ENCODE assay signal across 21 mouse cellular contexts in the genomic region with DNA sequence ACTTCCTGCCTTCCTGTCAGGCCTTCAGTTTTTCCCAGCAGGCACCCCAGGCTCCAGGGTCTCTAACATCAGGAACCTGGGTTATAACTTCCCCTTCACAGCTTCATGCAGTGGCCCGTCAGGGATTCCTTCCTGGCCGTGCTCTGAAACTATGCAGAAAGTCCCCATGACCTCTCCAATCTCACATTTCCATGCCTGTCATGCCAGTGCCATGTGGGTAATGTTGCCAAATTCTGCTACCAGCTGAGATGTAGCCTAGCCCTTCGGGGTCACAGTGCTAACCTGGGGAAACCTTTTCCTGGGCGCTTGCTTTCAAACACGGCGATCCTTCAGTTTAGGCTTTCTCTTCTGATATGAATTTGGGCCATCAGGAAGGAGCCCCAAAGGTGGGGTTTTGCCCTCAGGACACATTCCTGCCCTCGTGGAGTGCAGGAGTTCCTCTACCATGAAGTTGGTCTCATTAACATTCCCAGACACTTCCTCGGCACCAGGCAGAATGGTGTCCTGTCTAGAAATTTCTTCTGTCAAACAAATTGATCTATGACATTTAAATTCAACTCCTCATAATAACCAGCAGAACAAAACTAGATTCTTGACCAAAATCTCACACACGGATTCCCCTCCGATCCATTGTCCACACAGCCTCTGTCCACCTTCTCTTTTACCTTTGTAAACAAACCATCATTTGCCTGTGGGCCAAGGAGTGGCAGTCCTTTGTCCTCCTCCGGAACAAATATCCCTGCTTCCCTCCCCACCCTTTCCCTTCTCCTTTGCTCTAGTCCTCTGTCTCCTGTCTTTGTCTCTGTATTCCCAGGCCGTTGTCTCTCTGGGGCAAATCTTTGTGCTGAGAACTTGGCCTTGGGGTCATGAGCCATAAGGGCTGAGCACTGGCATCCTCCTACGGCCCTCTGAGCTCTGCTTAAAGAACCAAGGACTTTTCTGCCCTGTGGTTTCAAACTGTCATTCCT. TPM values are rescaled to one million over a fixed set of nuclear protein-coding genes. Genes with fewer than 3 reads are reported as not detected.
DNase-seq lines count a peak whose midpoint lies in the region; ATAC-seq lines count a peak whose summit lies in the region.
"Had no signal": no experiment of that assay in that cellular context is flagged by ENCODE, and none has a peak within 500 bp of the region (broad histone marks: within the 10 kb centered on the region; RNA-seq: fewer than 3 reads in every experiment).

No protein-coding gene starts in this region.

- H3K4me1 ChIP-seq in forebrain, embryonic 16.5 days (replicated peaks; ENCODE audit: control insufficient read depth, insufficient read depth, low read length): no peaks in the 10 kb centered on the region
- H3K4me1 ChIP-seq: forebrain, embryonic 12.5 days; neural tube, embryonic 12.5 days had no signal

- H3K9me3 ChIP-seq in forebrain, embryonic 16.5 days (ENCODE audit: control insufficient read depth, low read length): no peaks in the 10 kb centered on the region
- H3K9me3 ChIP-seq: forebrain, embryonic 12.5 days; lung, embryonic 15.5 days; neural tube, embryonic 12.5 days had no signal

- H3K27ac ChIP-seq in forebrain, embryonic 16.5 days (ENCODE audit: low read length): no peak overlapping the region
- H3K27ac ChIP-seq: forebrain, embryonic 12.5 days; liver, embryonic 14.5 days; lung, embryonic 15.5 days; neural tube, embryonic 12.5 days had no signal

- WGBS in forebrain, embryonic 16.5 days: 84% methylated on average over 13 of the region's 13 CpGs

- DNase-seq in heart, adult 11 months: peak; percentile 89
- DNase-seq in heart, postnatal 25 days (ENCODE audit: low spot score): no peak
- peak; percentile 21 for DNase-seq in retina, postnatal 1 day
- DNase-seq in retina, embryonic 14.5 days (ENCODE audit: low spot score): no peak
- peak; percentile 66 for DNase-seq in R1 (ENCODE audit: low read depth, low spot score)
- no peak for DNase-seq in yolk sac, embryonic 10.5 days (ENCODE audit: low spot score)
- DNase-seq: cerebellum, adult 2 months; cerebellum, postnatal 36 days; heart, postnatal 14 days; kidney, postnatal 4 days; lung, postnatal 4 days; spleen, adult 18-20 months; thymus, adult 18-20 months; thymus, postnatal 4 days had no signal

- no peak overlapping the region for H3K9ac ChIP-seq in forebrain, embryonic 16.5 days (replicated peaks; ENCODE audit: low read depth, low read length)
- H3K9ac ChIP-seq: forebrain, embryonic 12.5 days; liver, embryonic 14.5 days; lung, embryonic 15.5 days; neural tube, embryonic 12.5 days had no signal

- ATAC-seq in forebrain, embryonic 16.5 days: no peak
- ATAC-seq: hindbrain, embryonic 16.5 days; intestine, embryonic 16.5 days had no signal

- H3K27me3 ChIP-seq in forebrain, embryonic 16.5 days (replicated peaks; ENCODE audit: control insufficient read depth, insufficient read depth, low read length): no peaks in the 10 kb centered on the region
- H3K27me3 ChIP-seq: forebrain, embryonic 12.5 days; lung, embryonic 15.5 days; neural tube, embryonic 12.5 days had no signal

- no peak overlapping the region for H3K4me2 ChIP-seq in forebrain, embryonic 16.5 days (ENCODE audit: low read length)
- H3K4me2 ChIP-seq: forebrain, embryonic 12.5 days; lung, embryonic 15.5 days; neural tube, embryonic 12.5 days had no signal

- H3K36me3 ChIP-seq in forebrain, embryonic 16.5 days (ENCODE audit: control insufficient read depth, insufficient read depth): no peaks in the 10 kb centered on the region
- H3K36me3 ChIP-seq: forebrain, embryonic 12.5 days; lung, embryonic 15.5 days; neural tube, embryonic 12.5 days had no signal

- no peak overlapping the region for H3K4me3 ChIP-seq in forebrain, embryonic 16.5 days (replicated peaks; ENCODE audit: low read length)
- H3K4me3 ChIP-seq: forebrain, embryonic 12.5 days; lung, embryonic 15.5 days; neural tube, embryonic 12.5 days had no signal

- intact Hi-C loops in heart, postnatal 25 days (cut with DNase I): no loop called here

RNA-seq across cellular contexts. Expression of a gene that starts 17.4 kb away (rescaled TPM):
- total RNA-seq in heart, postnatal 25 days (2021): 10 to 100 TPM; 10.6 to 17.1 TPM
- polyA plus RNA-seq in forebrain, embryonic 16.5 days (2015; fragmentation: Nextera tagmentation; extraction: Ambion mirVana): 3.7 and 5.0 TPM in 2 replicates

Comparison
In these comparisons a context has a peak if more than half of its experiments do, and no peak if none do; other contexts are left out.
1. DNase-seq: peak in heart, adult 11 months (single experiment), retina, postnatal 1 day (single experiment) and R1 (single experiment); none in heart, postnatal 25 days (single experiment), retina, embryonic 14.5 days (single experiment) and yolk sac, embryonic 10.5 days (single experiment).